Mouse (Mus musculus) G1E (cell line): ENCODE data around the gene Npnt. TPM values are rescaled to one million over a fixed set of nuclear protein-coding genes. Genes with fewer than 3 reads are reported as not detected.

ENCODE experiments used
- ATAC-seq: 2 replicates; pipeline ENCODE4 v1.8.0; 2016; ENCODE audit warnings: mild to moderate bottlenecking; ENCODE audit not compliant: insufficient number of reproducible peaks, poor library complexity, low FRiP score, severe bottlenecking; ENCODE audit errors: extremely low read depth
- DNase-seq: peaks from one replicate; pipeline ENCODE4 v3.0.0; 2012; ENCODE audit warnings: low spot score
- H3K27me3 ChIP-seq: 2 replicates; pipeline ENCODE4 v1.6.1; 2012; ENCODE audit warnings: mild to moderate bottlenecking, low read length, inconsistent platforms; ENCODE audit not compliant: insufficient read depth
- H3K36me3 ChIP-seq: replicated peaks from 2 replicates; pipeline ENCODE3; 2012; ENCODE audit warnings: mild to moderate bottlenecking, inconsistent platforms
- H3K4me1 ChIP-seq: 2 replicates; pipeline ENCODE4 v1.6.1; 2012; ENCODE audit warnings: low read depth, low read length, inconsistent platforms, mixed read lengths; ENCODE audit not compliant: insufficient read depth
- H3K4me3 ChIP-seq: 2 replicates; pipeline ENCODE4 v1.5.1; 2012; ENCODE audit warnings: low read depth, mild to moderate bottlenecking, inconsistent platforms, low read length, moderate library complexity, mixed read lengths
- H3K9me3 ChIP-seq: replicated peaks from 2 replicates; pipeline ENCODE4 v1.6.1; 2012; ENCODE audit warnings: inconsistent platforms
- CTCF ChIP-seq: IDR thresholded peaks from 2 replicates; pipeline ENCODE4 v1.5.1; 2012; ENCODE audit warnings: low read depth, low read length, inconsistent platforms, mixed read lengths
- GATA1 ChIP-seq: IDR thresholded peaks from 2 replicates; pipeline ENCODE4 v1.6.1; 2012; ENCODE audit warnings: borderline replicate concordance, low read length, inconsistent platforms, mixed read lengths
- GATA2 ChIP-seq: IDR thresholded peaks from 2 replicates; pipeline ENCODE4 v1.6.1; 2012; ENCODE audit warnings: low read depth, low read length, inconsistent platforms, borderline replicate concordance
- POLR2AphosphoS5 ChIP-seq: IDR thresholded peaks from 2 replicates; pipeline ENCODE4 v1.6.1; 2012; ENCODE audit warnings: low read depth, low read length, inconsistent platforms; ENCODE audit not compliant: insufficient replicate concordance
- TAL1 ChIP-seq: conservative IDR thresholded peaks from 2 replicates; pipeline ENCODE4 v1.6.1; 2012; ENCODE audit warnings: low read depth, low read length, inconsistent platforms, mixed read lengths
- polyA plus RNA-seq: library from polyadenylated mRNA; stranded (reverse); fragments of >175 nt; gene quantifications from 2 replicates; pipeline ENCODE4 v1.2.3, GENCODE M21; 2012
- total RNA-seq, 2 experiments: library from RNA; stranded (forward) in 1 of 2; stranded (reverse) in 1 of 2; fragments of 200-1000 nt in 1 of 2; fragments of >200 nt in 1 of 2; fragmentation: Nextera tagmentation in 1 of 2; gene quantifications; 2 replicates each; pipeline ENCODE4 v1.2.3; 2014 to 2017

The Npnt gene
- total and polyA plus RNA-seq, 3 experiments = 0.05 TPM; not detected in 2

- no peak for ATAC-seq
- H3K4me3 ChIP-seq = no peak overlapping the region
These were observed 93.4 kb downstream of the Npnt start for GRCm38 (mm10) chr3:132856651-132857050.

GRCm38 (mm10) chr3:132855458-132856212 is 94.5 kb downstream of the Npnt start:
- peaks cover 29% of the 10 kb centered on the region for H3K27me3 ChIP-seq
- no peak for ATAC-seq
- H3K4me1 ChIP-seq = 0 out of 2 replicates have a peak, but pooled peaks cover 3% of the 10 kb centered on the region
- DNase-seq = no peak
- H3K36me3 ChIP-seq = no peaks in the 10 kb centered on the region
- TF ChIP-seq POLR2AphosphoS5 = no peak
- TF ChIP-seq TAL1 = no peak
- TF ChIP-seq GATA2 = no peak
- no peak for TF ChIP-seq GATA1
- no peak for TF ChIP-seq CTCF
- H3K9me3 ChIP-seq = no peaks in the 10 kb centered on the region
- no peak overlapping the region for H3K4me3 ChIP-seq

More at GRCm38 (mm10) chr3:132856651-132857050, 93.4 kb downstream of the Npnt start:
- Histone ChIP-seq H3K36me3 (no peaks in the 10 kb centered on the region), H3K27me3 (peaks cover 30% of the 10 kb centered on the region), H3K4me1 (0 out of 2 replicates have a peak, but pooled peaks cover 3% of the 10 kb centered on the region), H3K9me3 (no peaks in the 10 kb centered on the region)
- TF ChIP-seq POLR2AphosphoS5 (no peak), GATA1 (no peak), GATA2 (no peak), TAL1 (no peak), CTCF (no peak)
- no peak for DNase-seq

GRCm38 (mm10) chr3:132854271-132854670 is 95.8 kb downstream of the Npnt start:
- Histone ChIP-seq H3K36me3 (no peaks in the 10 kb centered on the region), H3K4me1 (0 out of 2 replicates have a peak, but pooled peaks cover 3% of the 10 kb centered on the region), H3K4me3 (no peak overlapping the region), H3K9me3 (no peaks in the 10 kb centered on the region), H3K27me3 (peaks cover 25% of the 10 kb centered on the region)
- no peak for TF ChIP-seq GATA1
- no peak for TF ChIP-seq CTCF
- no peak for TF ChIP-seq GATA2
- TF ChIP-seq TAL1 = no peak
- TF ChIP-seq POLR2AphosphoS5 = no peak
- no peak for DNase-seq
- no peak for ATAC-seq

GRCm38 (mm10) chr3:132851841-132852728 is 98.0 kb downstream of the Npnt start:
- TF ChIP-seq CTCF (no peak), GATA2 (no peak), GATA1 (no peak), TAL1 (no peak), POLR2AphosphoS5 (no peak)
- H3K4me1 ChIP-seq = 0 out of 2 replicates have a peak, but pooled peaks cover 3% of the 10 kb centered on the region
- H3K27me3 ChIP-seq = peaks cover 24% of the 10 kb centered on the region
- no peak overlapping the region for H3K4me3 ChIP-seq
- DNase-seq = no peak
- H3K36me3 ChIP-seq = no peaks in the 10 kb centered on the region
- no peaks in the 10 kb centered on the region for H3K9me3 ChIP-seq
- no peak for ATAC-seq

GRCm38 (mm10) chr3:132851417-132851816 is 98.7 kb downstream of the Npnt start:
- 0 out of 2 replicates have a peak, but pooled peaks cover 3% of the 10 kb centered on the region for H3K4me1 ChIP-seq
- TF ChIP-seq TAL1 = no peak
- no peak for TF ChIP-seq POLR2AphosphoS5
- TF ChIP-seq GATA2 = no peak
- no peak for TF ChIP-seq GATA1
- TF ChIP-seq CTCF = no peak
- no peak overlapping the region for H3K4me3 ChIP-seq
- H3K36me3 ChIP-seq = no peaks in the 10 kb centered on the region
- H3K27me3 ChIP-seq = peaks cover 24% of the 10 kb centered on the region
- ATAC-seq = no peak
- no peaks in the 10 kb centered on the region for H3K9me3 ChIP-seq
- DNase-seq = no peak

GRCm38 (mm10) chr3:132850431-132850830 is 99.7 kb downstream of the Npnt start:
- TF ChIP-seq TAL1 (no peak), CTCF (no peak), GATA1 (no peak), GATA2 (no peak), POLR2AphosphoS5 (no peak)
- peaks cover 24% of the 10 kb centered on the region for H3K27me3 ChIP-seq
- no peak for ATAC-seq
- H3K4me1 ChIP-seq = 0 out of 2 replicates have a peak, but pooled peaks cover under 1% of the 10 kb centered on the region
- no peak overlapping the region for H3K4me3 ChIP-seq
- no peaks in the 10 kb centered on the region for H3K9me3 ChIP-seq
- H3K36me3 ChIP-seq = no peaks in the 10 kb centered on the region
- no peak for DNase-seq
